Mouse (Mus musculus) neural tube, embryonic 12.5 days (tissue): ENCODE measurements around the gene Taf9b. TPM values are rescaled to one million over a fixed set of nuclear protein-coding genes. Genes with fewer than 3 reads are reported as not detected.
"Not testable (repeated sequence)": the region's sequence is repeated elsewhere in the genome, so short reads cannot be mapped to it uniquely, and the experiment has no call there.

Experiments
- ATAC-seq: fragments of 200-750 bp; cut with Nextera tagmentation; 2 replicates; pipeline ENCODE4 v1.8.0; 2017; ENCODE audit warnings: low read depth, mild to moderate bottlenecking, moderate TSS enrichment, moderate library complexity; ENCODE audit not compliant: low FRiP score
- H3K27ac ChIP-seq: fragments of 300-500 bp; sonication (generic); 2 replicates; pipeline ENCODE4 v1.5.1; 2016
- H3K27me3 ChIP-seq: fragments of 300-500 bp; sonication (generic); replicated peaks from 2 replicates; pipeline ENCODE4 v1.6.1; 2016; ENCODE audit warnings: mild to moderate bottlenecking
- H3K36me3 ChIP-seq: fragments of 300-500 bp; sonication (generic); 2 replicates; pipeline ENCODE4 v1.6.1; 2016; ENCODE audit warnings: mild to moderate bottlenecking
- H3K4me1 ChIP-seq: fragments of 300-500 bp; sonication (generic); 2 replicates; pipeline ENCODE4 v1.6.1; 2016
- H3K4me2 ChIP-seq: fragments of 300-500 bp; sonication (generic); replicated peaks from 2 replicates; pipeline ENCODE4 v1.6.1; 2016; ENCODE audit warnings: mild to moderate bottlenecking
- H3K4me3 ChIP-seq: fragments of 300-500 bp; sonication (generic); 2 replicates; pipeline ENCODE4 v1.5.1; 2016
- H3K9ac ChIP-seq: fragments of 300-500 bp; sonication (generic); 2 replicates; pipeline ENCODE4 v1.6.1; 2016; ENCODE audit warnings: mild to moderate bottlenecking
- H3K9me3 ChIP-seq: fragments of 300-500 bp; sonication (generic); 2 replicates; pipeline ENCODE4 v1.6.1; 2016; ENCODE audit warnings: mild to moderate bottlenecking
- WGBS: fragments of 180-500 bp; shearing (Covaris S2); methylation state at CpG from one replicate; pipeline ENCODE4 v1.1.7; 2016; 5-methylcytosine and 5-hydroxymethylcytosine counted together
- polyA plus RNA-seq: library from polyadenylated mRNA; unstranded; fragments of >200 nt; fragmentation: Nextera tagmentation; extraction: Ambion mirVana; gene quantifications from 2 replicates; pipeline ENCODE4 v1.2.1, GENCODE M21; 2016

Gene Taf9b
- 12.0 and 13.2 TPM in 2 replicates for polyA plus RNA-seq

GRCm38 (mm10) chrX:106221058-106221457, at the start of gene Taf9b:
Gene Taf9b (minus strand): TSS chrX:106221158.
- Histone ChIP-seq H3K4me1 (no peaks in the 10 kb centered on the region), H3K36me3 (no peaks in the 10 kb centered on the region), H3K4me3 (no peak within 1 kb of the TSS; the same call in 1 of the 2 replicates), H3K4me2 (peak within 1 kb of the TSS; percentile 56), H3K9ac (no peak within 1 kb of the TSS), H3K9me3 (no peaks in the 10 kb centered on the region), H3K27me3 (no peaks in the 10 kb centered on the region), H3K27ac (no peak within 1 kb of the TSS)
- ATAC-seq = no peak
- WGBS = 92% methylated on average over 25 of the region's 25 CpGs

GRCm38 (mm10) chrX:106255276-106255675, 34.3 kb upstream of the Taf9b start, which contains the start of gene Fnd3c2:
Gene Fnd3c2 (minus strand): TSS chrX:106255376.
- H3K4me2 ChIP-seq = no peak within 1 kb of the TSS
- 82% methylated on average over 4 of the region's 4 CpGs for WGBS
- no peaks in the 10 kb centered on the region for H3K9me3 ChIP-seq
- H3K9ac ChIP-seq = no peak within 1 kb of the TSS
- H3K4me3 ChIP-seq = no peak within 1 kb of the TSS
- H3K4me1 ChIP-seq = no peaks in the 10 kb centered on the region
- H3K27ac ChIP-seq = no peak within 1 kb of the TSS
- ATAC-seq = no peak
- no peaks in the 10 kb centered on the region for H3K36me3 ChIP-seq
- no peaks in the 10 kb centered on the region for H3K27me3 ChIP-seq

- Histone ChIP-seq H3K4me1 (no peaks in the 10 kb centered on the region), H3K36me3 (no peaks in the 10 kb centered on the region), H3K27ac (peak overlapping the region; percentile 26; the same call in 1 of the 2 replicates), H3K9me3 (no peaks in the 10 kb centered on the region), H3K27me3 (no peaks in the 10 kb centered on the region), H3K4me3 (peak overlapping the region; percentile 52), H3K9ac (peak overlapping the region; percentile 69), H3K4me2 (peak overlapping the region; percentile 56)
- peak; percentile 91 for ATAC-seq
- WGBS = 24% methylated on average over 60 of the region's 60 CpGs
Measured at GRCm38 (mm10) chrX:106219171-106220032, 1.6 kb downstream of the Taf9b start.

GRCm38 (mm10) chrX:106209100-106209499, 11.9 kb downstream of the Taf9b start:
- no peak overlapping the region for H3K9ac ChIP-seq
- no peaks in the 10 kb centered on the region for H3K9me3 ChIP-seq
- no peaks in the 10 kb centered on the region for H3K27me3 ChIP-seq
- H3K4me1 ChIP-seq = no peaks in the 10 kb centered on the region
- ATAC-seq = no peak
- H3K36me3 ChIP-seq = no peaks in the 10 kb centered on the region
- WGBS = 97% methylated on average over 2 of the region's 2 CpGs
- no peak overlapping the region for H3K4me3 ChIP-seq
- no peak overlapping the region for H3K27ac ChIP-seq
- H3K4me2 ChIP-seq = no peak overlapping the region

GRCm38 (mm10) chrX:106198904-106199303, 22.1 kb downstream of the Taf9b start:
- no peak for ATAC-seq
- Histone ChIP-seq H3K4me2 (no peak overlapping the region), H3K27me3 (no peaks in the 10 kb centered on the region), H3K36me3 (peaks cover 28% of the 10 kb centered on the region), H3K4me3 (no peak overlapping the region), H3K4me1 (no peaks in the 10 kb centered on the region), H3K9ac (no peak overlapping the region), H3K9me3 (no peaks in the 10 kb centered on the region), H3K27ac (no peak overlapping the region)
- WGBS = 88% methylated on average over 5 of the region's 5 CpGs

- ATAC-seq = no peak
- WGBS = 70% methylated on average over 5 of the region's 5 CpGs
- no peaks in the 10 kb centered on the region for H3K4me1 ChIP-seq
- peaks cover 22% of the 10 kb centered on the region for H3K36me3 ChIP-seq
- H3K27me3 ChIP-seq = no peaks in the 10 kb centered on the region
- H3K4me3 ChIP-seq = no peak overlapping the region
- no peaks in the 10 kb centered on the region for H3K9me3 ChIP-seq
- no peak overlapping the region for H3K9ac ChIP-seq
- no peak overlapping the region for H3K4me2 ChIP-seq
- H3K27ac ChIP-seq = no peak overlapping the region
Measured at GRCm38 (mm10) chrX:106197308-106197707, 23.6 kb downstream of the Taf9b start.

GRCm38 (mm10) chrX:106194361-106194760, 26.6 kb downstream of the Taf9b start:
- H3K9me3 ChIP-seq, H3K4me3 ChIP-seq, H3K4me1 ChIP-seq, H3K9ac ChIP-seq, H3K27ac ChIP-seq, H3K4me2 ChIP-seq, ATAC-seq, H3K27me3 ChIP-seq: not testable (repeated sequence)
- H3K36me3 ChIP-seq = peaks cover 11% of the 10 kb centered on the region
- 90% methylated on average over 6 of the region's 6 CpGs for WGBS

GRCm38 (mm10) chrX:106190091-106190490, 30.9 kb downstream of the Taf9b start:
- Histone ChIP-seq H3K9ac (no peak overlapping the region), H3K27ac (no peak overlapping the region), H3K4me2 (peak overlapping the region; percentile 65; the same call in 1 of the 2 replicates), H3K9me3 (no peaks in the 10 kb centered on the region), H3K36me3 (no peaks in the 10 kb centered on the region; the same call in 1 of the 2 replicates), H3K27me3 (no peaks in the 10 kb centered on the region), H3K4me3 (no peak overlapping the region), H3K4me1 (no peaks in the 10 kb centered on the region; the same call in 1 of the 2 replicates)
- no peak for ATAC-seq
- 42% methylated on average over 4 of the region's 4 CpGs for WGBS

- Histone ChIP-seq H3K9ac (no peak overlapping the region), H3K36me3 (no peaks in the 10 kb centered on the region; the same call in 1 of the 2 replicates), H3K4me2 (peak overlapping the region; percentile 65), H3K27me3 (no peaks in the 10 kb centered on the region), H3K27ac (no peak overlapping the region), H3K4me3 (0 out of 2 replicates have a peak overlapping the region, but pooled peaks have one; percentile 53), H3K4me1 (no peaks in the 10 kb centered on the region; the same call in 1 of the 2 replicates), H3K9me3 (no peaks in the 10 kb centered on the region)
- ATAC-seq = no peak
- 62% methylated on average over 5 of the region's 5 CpGs for WGBS
Measured at GRCm38 (mm10) chrX:106189356-106189755, 31.6 kb downstream of the Taf9b start.

GRCm38 (mm10) chrX:106187737-106188136, 33.2 kb downstream of the Taf9b start:
- Histone ChIP-seq H3K9me3 (no peaks in the 10 kb centered on the region), H3K27ac (no peak overlapping the region), H3K4me3 (peak overlapping the region; percentile 53), H3K9ac (peak overlapping the region; percentile 49), H3K36me3 (no peaks in the 10 kb centered on the region), H3K4me1 (no peaks in the 10 kb centered on the region; the same call in 1 of the 2 replicates), H3K4me2 (peak overlapping the region; percentile 65), H3K27me3 (no peaks in the 10 kb centered on the region)
- 26% methylated on average over 12 of the region's 12 CpGs for WGBS
- no peak for ATAC-seq

- Histone ChIP-seq H3K4me3 (peak within 1 kb of the TSS; percentile 53), H3K36me3 (no peaks in the 10 kb centered on the region), H3K4me1 (no peaks in the 10 kb centered on the region; the same call in 1 of the 2 replicates), H3K27me3 (no peaks in the 10 kb centered on the region), H3K4me2 (peak within 1 kb of the TSS; percentile 65), H3K9ac (peak within 1 kb of the TSS; percentile 49), H3K27ac (peak within 1 kb of the TSS; percentile 42; the same call in 1 of the 2 replicates), H3K9me3 (no peaks in the 10 kb centered on the region)
- ATAC-seq = peak; percentile 95
- 16% methylated on average over 54 of the region's 55 CpGs for WGBS
Measured at GRCm38 (mm10) chrX:106186713-106187649, 34.0 kb downstream of the Taf9b start, which contains the start of gene Pgk1. Gene Pgk1 (plus strand): TSS chrX:106187100.
